Mouse (Mus musculus) neural tube, embryonic 14.5 days (tissue): ENCODE results near the gene Atp6v1g2. TPM values are rescaled to one million over a fixed set of nuclear protein-coding genes. Genes with fewer than 3 reads are reported as not detected.

Experiments
- ATAC-seq: fragments of 200-750 bp; cut with Nextera tagmentation; 2 replicates; pipeline ENCODE4 v1.8.0; 2017; ENCODE audit warnings: low read depth, mild to moderate bottlenecking, moderate TSS enrichment, moderate library complexity
- H3K27ac ChIP-seq: fragments of 300-500 bp; sonication (generic); 2 replicates; pipeline ENCODE4 v1.5.1; 2014; ENCODE audit warnings: low read depth, mild to moderate bottlenecking, control low read depth, low read length, moderate library complexity, mixed read lengths
- H3K27me3 ChIP-seq: fragments of 300-500 bp; sonication (generic); 2 replicates; pipeline ENCODE4 v1.6.1; 2014; ENCODE audit warnings: low read length; ENCODE audit not compliant: control insufficient read depth, insufficient read depth
- H3K36me3 ChIP-seq: fragments of 300-500 bp; sonication (generic); 2 replicates; pipeline ENCODE4 v1.6.1; 2014; ENCODE audit warnings: low read length, mixed read lengths; ENCODE audit not compliant: control insufficient read depth, insufficient read depth
- H3K4me1 ChIP-seq: fragments of 300-500 bp; sonication (generic); 2 replicates; pipeline ENCODE4 v1.6.1; 2014; ENCODE audit warnings: low read length; ENCODE audit not compliant: control insufficient read depth, insufficient read depth
- H3K4me2 ChIP-seq: fragments of 300-500 bp; sonication (generic); 2 replicates; pipeline ENCODE4 v1.6.1; 2014; ENCODE audit warnings: mild to moderate bottlenecking, low read depth, low read length, control low read depth
- H3K4me3 ChIP-seq: fragments of 300-500 bp; sonication (generic); 2 replicates; pipeline ENCODE4 v1.5.1; 2014; ENCODE audit warnings: low read depth, low read length, control low read depth, mixed read lengths
- H3K9ac ChIP-seq: fragments of 300-500 bp; sonication (generic); replicated peaks from 2 replicates; pipeline ENCODE4 v1.6.1; 2014; ENCODE audit warnings: low read depth, mild to moderate bottlenecking, control low read depth, low read length, mixed read lengths
- H3K9me3 ChIP-seq: fragments of 300-500 bp; sonication (generic); 2 replicates; pipeline ENCODE4 v1.6.1; 2016; ENCODE audit warnings: low read length; ENCODE audit not compliant: control insufficient read depth
- WGBS: fragments of 180-500 bp; shearing (Covaris S2); extraction: QIAGEN DNeasy Blood & Tissue Kit; methylation state at CpG from one replicate; pipeline ENCODE4 v1.1.7; 2014; 5-methylcytosine and 5-hydroxymethylcytosine counted together
- polyA plus RNA-seq: library from polyadenylated mRNA; unstranded; fragments of >200 nt; fragmentation: Nextera tagmentation; extraction: Ambion mirVana; gene quantifications from 2 replicates; pipeline ENCODE4 v1.2.1, GENCODE M21; 2014

The Atp6v1g2 gene
- polyA plus RNA-seq, 1 experiment from 2014 or later: 154 TPM

GRCm38 (mm10) chr17:35248986-35249385 is 15.5 kb downstream of the Atp6v1g2 start:
- Histone ChIP-seq H3K4me2 (no peak overlapping the region), H3K27me3 (no peaks in the 10 kb centered on the region), H3K4me3 (no peak overlapping the region), H3K9ac (no peak overlapping the region), H3K4me1 (peaks cover 22% of the 10 kb centered on the region), H3K36me3 (peaks cover 98% of the 10 kb centered on the region), H3K27ac (no peak overlapping the region), H3K9me3 (no peaks in the 10 kb centered on the region)
- WGBS: 89% methylated on average over 14 of the region's 14 CpGs
- ATAC-seq: no peak

- Histone ChIP-seq H3K27ac (no peak overlapping the region), H3K36me3 (peaks cover 95% of the 10 kb centered on the region), H3K4me1 (peaks cover 15% of the 10 kb centered on the region), H3K4me2 (no peak overlapping the region), H3K9me3 (no peaks in the 10 kb centered on the region), H3K4me3 (no peak overlapping the region), H3K27me3 (no peaks in the 10 kb centered on the region), H3K9ac (no peak overlapping the region)
- WGBS: 83% methylated on average over 19 of the region's 19 CpGs
- no peak for ATAC-seq
Measured at GRCm38 (mm10) chr17:35249451-35250197, 16.2 kb downstream of the Atp6v1g2 start.

- no peaks in the 10 kb centered on the region for H3K27me3 ChIP-seq
- no peak overlapping the region for H3K4me3 ChIP-seq
- H3K4me1 ChIP-seq: 0 out of 2 replicates have a peak, but pooled peaks cover 6% of the 10 kb centered on the region
- 93% methylated on average over 3 of the region's 3 CpGs for WGBS
- no peak overlapping the region for H3K27ac ChIP-seq
- no peaks in the 10 kb centered on the region for H3K9me3 ChIP-seq
- H3K4me2 ChIP-seq: no peak overlapping the region
- H3K36me3 ChIP-seq: peaks cover 86% of the 10 kb centered on the region
- no peak overlapping the region for H3K9ac ChIP-seq
- ATAC-seq: no peak
Measured at GRCm38 (mm10) chr17:35250348-35251120, 17.1 kb downstream of the Atp6v1g2 start.

- Histone ChIP-seq H3K4me3 (no peak overlapping the region), H3K27ac (no peak overlapping the region), H3K4me2 (no peak overlapping the region), H3K4me1 (0 out of 2 replicates have a peak, but pooled peaks cover 2% of the 10 kb centered on the region), H3K9ac (no peak overlapping the region), H3K36me3 (peaks cover 79% of the 10 kb centered on the region), H3K27me3 (no peaks in the 10 kb centered on the region), H3K9me3 (no peaks in the 10 kb centered on the region)
- no peak for ATAC-seq
- 87% methylated on average over 15 of the region's 15 CpGs for WGBS
Measured at GRCm38 (mm10) chr17:35251162-35251719, 17.8 kb downstream of the Atp6v1g2 start.

GRCm38 (mm10) chr17:35251981-35252380 is 18.5 kb downstream of the Atp6v1g2 start:
- no peak overlapping the region for H3K4me3 ChIP-seq
- 93% methylated on average over 5 of the region's 5 CpGs for WGBS
- no peak overlapping the region for H3K9ac ChIP-seq
- H3K9me3 ChIP-seq: no peaks in the 10 kb centered on the region
- no peak for ATAC-seq
- H3K36me3 ChIP-seq: peaks cover 71% of the 10 kb centered on the region
- no peaks in the 10 kb centered on the region for H3K4me1 ChIP-seq
- no peak overlapping the region for H3K27ac ChIP-seq
- no peaks in the 10 kb centered on the region for H3K27me3 ChIP-seq
- H3K4me2 ChIP-seq: no peak overlapping the region

- no peak overlapping the region for H3K4me2 ChIP-seq
- ATAC-seq: no peak
Measured at GRCm38 (mm10) chr17:35252619-35253292, 19.3 kb downstream of the Atp6v1g2 start.

GRCm38 (mm10) chr17:35253293-35254093 is 20.0 kb downstream of the Atp6v1g2 start:
- no peak overlapping the region for H3K4me3 ChIP-seq
- ATAC-seq: peak; percentile 13; the same call in 1 of the 2 replicates
- 88% methylated on average over 32 of the region's 32 CpGs for WGBS

More at GRCm38 (mm10) chr17:35252619-35253292, 19.3 kb downstream of the Atp6v1g2 start:
- no peaks in the 10 kb centered on the region for H3K4me1 ChIP-seq
- WGBS: 87% methylated on average over 18 of the region's 18 CpGs
- H3K9me3 ChIP-seq: no peaks in the 10 kb centered on the region
- H3K27me3 ChIP-seq: no peaks in the 10 kb centered on the region
- H3K36me3 ChIP-seq: peaks cover 63% of the 10 kb centered on the region
- no peak overlapping the region for H3K27ac ChIP-seq
- no peak overlapping the region for H3K9ac ChIP-seq
- H3K4me3 ChIP-seq: no peak overlapping the region

More at GRCm38 (mm10) chr17:35253293-35254093, 20.0 kb downstream of the Atp6v1g2 start:
- no peaks in the 10 kb centered on the region for H3K27me3 ChIP-seq
- H3K36me3 ChIP-seq: peaks cover 56% of the 10 kb centered on the region
- H3K27ac ChIP-seq: no peak overlapping the region
- no peaks in the 10 kb centered on the region for H3K4me1 ChIP-seq
- H3K4me2 ChIP-seq: no peak overlapping the region
- H3K9ac ChIP-seq: no peak overlapping the region
- H3K9me3 ChIP-seq: no peaks in the 10 kb centered on the region
